Mouse (Mus musculus) kidney, postnatal 0 days (tissue): Measurements from ENCODE around the gene Rbm44. TPM values are rescaled to one million over a fixed set of nuclear protein-coding genes. Genes with fewer than 3 reads are reported as not detected.

Experiments
- ATAC-seq: fragments of 200-750 bp; cut with Nextera tagmentation; replicated peaks from 2 replicates; pipeline ENCODE4 v1.8.0; 2017; ENCODE audit warnings: low read depth, moderate number of reproducible peaks, moderate TSS enrichment, moderate library complexity; ENCODE audit not compliant: low FRiP score
- DNase-seq: peaks from one replicate; pipeline ENCODE4 v3.0.0-alpha.2; 2016; ENCODE audit warnings: low spot score
- H3K27ac ChIP-seq: fragments of 300-500 bp; sonication (generic); 2 replicates; pipeline ENCODE4 v1.5.1; 2014; ENCODE audit warnings: mild to moderate bottlenecking
- H3K27me3 ChIP-seq: fragments of 300-500 bp; sonication (generic); 2 replicates; pipeline ENCODE4 v1.6.1; 2014; ENCODE audit warnings: low read length, mixed read lengths; ENCODE audit not compliant: insufficient read depth
- H3K36me3 ChIP-seq: fragments of 300-500 bp; sonication (generic); 2 replicates; pipeline ENCODE4 v1.6.1; 2014; ENCODE audit warnings: low read length, mixed read lengths; ENCODE audit not compliant: insufficient read depth
- H3K4me1 ChIP-seq: fragments of 300-500 bp; sonication (generic); replicated peaks from 2 replicates; pipeline ENCODE4 v1.6.1; 2014; ENCODE audit warnings: antibody characterized with exemption, low read length, mixed read lengths; ENCODE audit not compliant: insufficient read depth
- H3K4me2 ChIP-seq: fragments of 300-500 bp; sonication (generic); 2 replicates; pipeline ENCODE4 v1.6.1; 2014; ENCODE audit warnings: mild to moderate bottlenecking, low read length, moderate library complexity, mixed read lengths
- H3K4me3 ChIP-seq: fragments of 300-500 bp; sonication (generic); replicated peaks from 2 replicates; pipeline ENCODE4 v1.5.1; 2014; ENCODE audit warnings: low read depth, low read length
- H3K9ac ChIP-seq: fragments of 300-500 bp; sonication (generic); 2 replicates; pipeline ENCODE4 v1.6.1; 2014; ENCODE audit warnings: low read depth, low read length
- H3K9me3 ChIP-seq: fragments of 300-500 bp; sonication (generic); replicated peaks from 2 replicates; pipeline ENCODE4 v1.6.1; 2016; ENCODE audit warnings: low read length, inconsistent platforms, mixed read lengths
- CTCF ChIP-seq: IDR thresholded peaks from 2 replicates; pipeline ENCODE4 v1.5.1; 2016; ENCODE audit warnings: antibody characterized with exemption, low read depth, mild to moderate bottlenecking, moderate library complexity
- WGBS: fragments of 180-500 bp; shearing (Covaris S2); extraction: QIAGEN DNeasy Blood & Tissue Kit; methylation state at CpG from one replicate; pipeline ENCODE4 v1.1.7; 2014; 5-methylcytosine and 5-hydroxymethylcytosine counted together
- polyA plus RNA-seq: library from polyadenylated mRNA; unstranded; fragments of >200 nt; fragmentation: Nextera tagmentation; extraction: Ambion mirVana; gene quantifications from 2 replicates; pipeline ENCODE4 v1.2.1, GENCODE M21; 2015

Rbm44 gene
- polyA plus RNA-seq, 1 experiment from 2014 or later = 0.20 TPM

DNA sequence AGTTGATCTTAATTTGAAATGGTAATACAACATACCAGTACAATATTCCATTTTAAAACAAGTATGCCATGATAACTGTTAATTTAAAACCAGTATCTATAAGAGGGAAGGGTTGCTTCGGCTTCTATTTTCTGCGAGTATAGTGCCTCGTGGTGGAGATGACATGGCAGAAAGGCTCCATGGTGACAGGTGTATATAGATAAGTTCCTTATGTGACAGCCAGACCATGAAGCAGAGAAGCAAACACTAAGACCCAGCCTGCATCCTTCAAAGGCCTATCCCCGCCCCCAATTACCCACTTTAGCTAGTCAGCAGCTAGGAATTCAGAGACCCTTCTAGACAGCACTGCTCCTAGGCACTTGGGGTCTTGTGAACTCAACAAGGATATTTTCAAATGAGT, 24.3 kb downstream of the Rbm44 start:
- DNase-seq (no peak), ATAC-seq (no peak)
- TF ChIP-seq CTCF = no peak
- Histone ChIP-seq H3K27me3 (no peaks in the 10 kb centered on the region), H3K9me3 (no peaks in the 10 kb centered on the region), H3K4me3 (no peak overlapping the region), H3K27ac (no peak overlapping the region), H3K9ac (no peak overlapping the region), H3K36me3 (no peaks in the 10 kb centered on the region), H3K4me1 (no peaks in the 10 kb centered on the region), H3K4me2 (no peak overlapping the region)
- WGBS = 81% methylated on average over 4 of the region's 4 CpGs

DNA sequence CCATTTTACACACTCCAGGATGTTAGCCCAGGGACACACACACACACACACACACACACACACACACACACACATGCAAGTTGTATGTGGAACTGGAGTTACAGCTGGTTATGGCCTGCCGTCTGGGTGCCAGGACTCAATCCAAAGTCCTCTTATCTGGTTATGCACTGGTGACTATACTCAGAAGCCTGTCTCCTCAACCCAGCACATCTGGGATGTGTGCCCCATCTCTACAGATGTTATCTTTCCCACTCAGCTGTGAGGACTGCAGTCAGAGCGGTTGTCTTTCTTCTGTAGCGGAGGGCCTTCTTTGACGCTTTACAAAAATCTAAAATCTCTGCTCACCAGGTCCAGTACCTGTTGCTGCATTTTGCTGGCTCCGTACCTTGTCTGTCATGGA, 29.9 kb downstream of the Rbm44 start:
- Histone ChIP-seq H3K9me3 (no peaks in the 10 kb centered on the region), H3K36me3 (no peaks in the 10 kb centered on the region), H3K4me2 (no peak overlapping the region), H3K27ac (no peak overlapping the region), H3K4me3 (no peak overlapping the region), H3K9ac (no peak overlapping the region), H3K27me3 (no peaks in the 10 kb centered on the region), H3K4me1 (peaks cover 3% of the 10 kb centered on the region; the same call in 1 of the 2 replicates)
- WGBS = 90% methylated on average over 5 of the region's 5 CpGs
- TF ChIP-seq CTCF = no peak
- ATAC-seq (no peak), DNase-seq (no peak)

- WGBS = 41% methylated on average over 3 of the region's 3 CpGs
- ATAC-seq (no peak), DNase-seq (peak; percentile 3)
- Histone ChIP-seq H3K36me3 (no peaks in the 10 kb centered on the region), H3K9me3 (no peaks in the 10 kb centered on the region), H3K9ac (no peak overlapping the region), H3K27ac (no peak overlapping the region), H3K4me2 (no peak overlapping the region), H3K4me1 (peaks cover 7% of the 10 kb centered on the region), H3K27me3 (no peaks in the 10 kb centered on the region), H3K4me3 (no peak overlapping the region)
- no peak for TF ChIP-seq CTCF
These were observed 31.1 kb downstream of the Rbm44 start for GRCm38 (mm10) chr1:91176026-91176425.

GRCm38 (mm10) chr1:91176871-91177270, 32.0 kb downstream of the Rbm44 start:
- DNase-seq (no peak), ATAC-seq (no peak)
- Histone ChIP-seq H3K4me2 (no peak overlapping the region), H3K9me3 (no peaks in the 10 kb centered on the region), H3K9ac (no peak overlapping the region), H3K27ac (no peak overlapping the region), H3K4me3 (no peak overlapping the region), H3K36me3 (no peaks in the 10 kb centered on the region), H3K27me3 (no peaks in the 10 kb centered on the region), H3K4me1 (peaks cover 7% of the 10 kb centered on the region)
- 69% methylated on average over 4 of the region's 4 CpGs for WGBS
- no peak for TF ChIP-seq CTCF

- no peak overlapping the region for H3K4me2 ChIP-seq
These were observed 34.2 kb downstream of the Rbm44 start for GRCm38 (mm10) chr1:91179086-91179485.

DNA sequence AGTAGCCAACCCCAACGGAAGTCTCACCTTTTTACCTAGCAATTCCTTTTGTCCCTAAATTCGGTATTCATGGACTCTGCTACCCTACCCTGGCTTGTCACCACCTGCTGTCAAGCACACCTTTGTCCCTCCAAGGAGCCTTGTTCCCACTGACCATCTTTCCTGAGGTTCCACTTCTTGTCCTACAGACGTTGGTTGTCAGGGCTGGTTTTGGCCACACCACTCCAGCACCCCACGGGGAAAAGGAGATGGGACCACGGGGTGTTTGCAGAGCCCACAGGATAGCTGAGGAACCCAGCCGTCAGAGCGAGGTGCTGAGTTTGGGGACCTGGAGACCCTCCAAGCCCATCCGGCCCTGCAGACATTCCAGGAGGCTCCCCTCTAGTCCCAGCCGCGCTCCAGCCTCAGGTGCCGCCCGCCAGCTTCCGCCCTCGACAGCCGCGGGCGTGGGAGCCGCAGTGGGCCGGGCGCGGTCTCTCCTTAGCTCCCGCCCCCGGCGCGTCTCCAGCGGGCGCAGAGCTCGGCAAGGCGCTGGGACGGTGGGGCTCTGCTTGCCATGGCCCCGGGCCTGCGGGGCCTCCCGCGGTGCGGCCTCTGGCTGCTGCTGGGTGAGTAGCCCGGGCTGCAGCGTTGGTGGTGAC, 34.8 kb downstream of the Rbm44 start, which contains the start of gene Ramp1:
Gene Ramp1, plus strand, starts transcription at position 290 of the 641 bp plus-strand sequence.
- peak; percentile 8; the same call in 1 of the 2 replicates for TF ChIP-seq CTCF
- Histone ChIP-seq H3K36me3 (no peaks in the 10 kb centered on the region), H3K4me3 (peak within 1 kb of the TSS; percentile 36), H3K9me3 (no peaks in the 10 kb centered on the region), H3K4me2 (peak within 1 kb of the TSS; percentile 75), H3K4me1 (peaks cover 7% of the 10 kb centered on the region), H3K27me3 (no peaks in the 10 kb centered on the region), H3K9ac (peak within 1 kb of the TSS; percentile 52), H3K27ac (no peak within 1 kb of the TSS)
- 2% methylated on average over 33 of the region's 37 CpGs for WGBS
- ATAC-seq (peak; percentile 61; the same call in 1 of the 2 replicates), DNase-seq (peak; percentile 41)

More at GRCm38 (mm10) chr1:91179086-91179485, 34.2 kb downstream of the Rbm44 start:
- WGBS = 32% methylated on average over 5 of the region's 5 CpGs
- H3K4me3 ChIP-seq = no peak overlapping the region
- TF ChIP-seq CTCF = peak; percentile 82
- H3K4me1 ChIP-seq = peaks cover 7% of the 10 kb centered on the region
- DNase-seq (peak; percentile 78), ATAC-seq (no peak; the same call in 1 of the 2 replicates)
- H3K36me3 ChIP-seq = no peaks in the 10 kb centered on the region
- H3K9me3 ChIP-seq = no peaks in the 10 kb centered on the region
- H3K27ac ChIP-seq = no peak overlapping the region
- H3K27me3 ChIP-seq = no peaks in the 10 kb centered on the region
- H3K9ac ChIP-seq = no peak overlapping the region
